Mouse (Mus musculus): ENCODE data around the gene C1galt1c1. TPM values are rescaled to one million over a fixed set of nuclear protein-coding genes. Genes with fewer than 3 reads are reported as not detected.

The C1galt1c1 gene
- 53.7 and 57.0 TPM in 2 replicates for polyA plus RNA-seq (2015; fragmentation: Nextera tagmentation; extraction: Ambion mirVana)

DNA sequence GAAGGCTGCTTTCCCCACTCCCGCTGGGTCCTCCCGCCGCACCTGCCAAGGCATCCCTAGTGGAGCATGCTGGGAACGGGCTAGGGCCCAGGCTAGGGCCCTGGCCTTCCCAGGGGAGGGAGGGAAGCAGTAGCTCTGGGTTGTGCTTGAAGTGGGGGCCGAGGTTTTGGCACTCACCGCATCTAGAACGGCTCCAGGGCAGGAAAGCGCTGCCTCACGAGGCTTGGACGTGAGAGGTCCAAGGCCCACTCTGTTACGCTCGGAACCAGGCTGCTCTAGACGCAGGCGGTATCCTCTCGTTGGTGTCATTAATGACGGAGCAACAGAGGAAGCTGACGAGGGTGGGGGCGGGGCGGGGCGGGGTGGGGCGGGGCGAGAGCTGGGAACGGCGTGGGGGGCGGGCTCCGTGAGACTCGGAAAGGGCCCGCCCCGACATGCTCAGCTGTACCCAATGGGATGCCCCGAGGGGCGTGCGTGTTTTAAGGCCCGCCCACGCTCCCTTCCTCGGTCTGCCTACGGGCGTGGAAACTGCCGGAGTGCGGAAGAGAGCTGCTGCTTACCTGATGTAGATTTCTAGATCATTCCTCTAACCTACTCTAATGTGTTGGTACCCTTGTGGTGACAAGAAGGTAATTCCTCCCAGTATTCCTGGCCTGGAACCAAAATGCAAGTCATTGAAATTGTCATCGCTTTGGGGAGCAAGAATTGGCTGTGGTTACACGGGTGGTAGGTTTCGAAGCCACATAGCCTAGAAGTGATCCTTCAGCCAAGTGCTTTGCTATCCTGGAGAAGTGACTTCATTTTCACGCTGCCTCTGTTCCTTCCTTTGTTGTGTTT is at the start of gene C1galt1c1:
Gene C1galt1c1, minus strand, starts transcription at position 287 of the 837 bp plus-strand sequence.
- peak; percentile 25; the same call in 1 of the 2 replicates for TF ChIP-seq CTCF (IDR thresholded peaks at IDR 0.05; ENCODE audit: low read depth)
- ATAC-seq (replicated peaks; ENCODE audit: low FRiP score, low read depth) (peak; percentile 100), DNase-seq (ENCODE audit: low spot score) (peak; percentile 93)
- Histone ChIP-seq H3K4me2 (ENCODE audit: low read length) (peak within 1 kb of the TSS; percentile 51), H3K9ac (ENCODE audit: low read depth, low read length) (peak within 1 kb of the TSS; percentile 62), H3K27me3 (ENCODE audit: insufficient read depth, low read length) (no peaks in the 10 kb centered on the region), H3K9me3 (replicated peaks; ENCODE audit: low read length) (no peaks in the 10 kb centered on the region), H3K4me1 (replicated peaks; ENCODE audit: insufficient read depth, low read length) (no peaks in the 10 kb centered on the region), H3K36me3 (ENCODE audit: insufficient read depth, low read length) (no peaks in the 10 kb centered on the region), H3K27ac (peak within 1 kb of the TSS; percentile 93), H3K4me3 (replicated peaks; ENCODE audit: low read depth, low read length) (peak within 1 kb of the TSS; percentile 41)
- 30% methylated on average over 35 of the region's 43 CpGs for WGBS

DNA sequence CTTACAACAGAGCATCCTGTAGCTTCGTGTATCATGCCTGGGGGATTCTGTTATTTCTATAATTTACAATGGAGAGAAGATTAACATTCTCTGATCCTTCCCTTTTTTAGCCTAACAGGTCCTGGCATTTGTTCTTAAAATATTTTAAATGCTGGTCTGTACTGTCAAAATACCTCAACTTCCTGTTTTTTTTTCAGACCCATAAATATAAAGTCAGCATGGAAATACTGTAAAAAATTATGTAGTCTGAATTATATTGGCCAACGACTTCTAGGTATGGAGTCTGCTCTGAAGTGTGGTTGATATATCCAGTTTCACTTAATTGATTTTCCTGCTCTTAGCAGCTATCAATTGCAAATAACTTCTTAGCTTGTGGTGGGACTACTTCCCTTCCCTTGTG is 47.1 kb upstream of the C1galt1c1 start:
- Histone ChIP-seq H3K36me3 (ENCODE audit: insufficient read depth, low read length) (no peaks in the 10 kb centered on the region), H3K9ac (ENCODE audit: low read depth, low read length) (no peak overlapping the region), H3K27ac (no peak overlapping the region), H3K4me1 (replicated peaks; ENCODE audit: insufficient read depth, low read length) (no peaks in the 10 kb centered on the region), H3K9me3 (replicated peaks; ENCODE audit: low read length) (no peaks in the 10 kb centered on the region), H3K4me2 (ENCODE audit: low read length) (no peak overlapping the region), H3K4me3 (replicated peaks; ENCODE audit: low read depth, low read length) (no peak overlapping the region), H3K27me3 (ENCODE audit: insufficient read depth, low read length) (no peaks in the 10 kb centered on the region)
- ATAC-seq (replicated peaks; ENCODE audit: low FRiP score, low read depth) (no peak), DNase-seq (ENCODE audit: low spot score) (no peak)
- no peak for TF ChIP-seq CTCF (IDR thresholded peaks at IDR 0.05; ENCODE audit: low read depth)
- 33% methylated on average over 2 of the region's 2 CpGs for WGBS

DNA sequence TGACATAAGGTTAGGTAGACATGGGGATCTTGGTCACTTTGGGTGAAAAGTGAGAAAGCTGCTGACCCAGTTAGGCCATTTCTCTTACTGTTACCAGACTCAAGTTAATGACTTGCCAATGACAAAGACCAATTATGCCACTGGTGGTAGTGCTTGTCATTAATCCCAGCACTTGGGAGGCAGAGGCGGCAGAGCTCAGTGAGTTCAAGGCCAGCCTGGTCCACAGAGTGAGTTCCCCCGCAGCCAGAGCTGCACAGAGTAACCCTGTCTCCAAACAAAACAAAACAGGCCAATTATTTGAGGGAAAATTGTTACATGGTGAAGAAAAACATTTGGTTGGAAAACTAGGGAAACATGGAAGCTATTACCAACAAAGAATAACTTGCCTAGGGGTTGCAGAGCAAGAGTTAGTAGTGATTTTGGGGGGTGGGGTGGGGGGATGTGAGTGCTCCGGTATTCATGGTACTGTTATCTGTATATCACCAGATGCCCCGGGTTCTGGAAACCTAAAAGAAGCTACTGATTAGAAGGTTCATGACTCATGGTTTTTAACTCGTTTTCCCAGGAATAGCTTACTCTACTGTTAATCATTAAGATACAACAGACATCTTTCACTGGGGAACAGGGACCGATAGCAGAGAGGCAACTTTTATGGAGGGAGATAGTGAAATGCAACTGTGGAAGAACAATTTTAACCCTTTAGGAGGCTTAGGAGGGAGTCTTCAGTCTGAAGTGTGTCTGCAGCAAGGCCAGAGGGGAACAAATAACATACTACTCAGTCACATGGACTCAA is 34.4 kb upstream of the C1galt1c1 start:
- ATAC-seq (replicated peaks; ENCODE audit: low FRiP score, low read depth): no peak
- Histone ChIP-seq H3K27me3 (ENCODE audit: insufficient read depth, low read length) (no peaks in the 10 kb centered on the region), H3K4me1 (replicated peaks; ENCODE audit: insufficient read depth, low read length) (no peaks in the 10 kb centered on the region), H3K4me2 (ENCODE audit: low read length) (no peak overlapping the region), H3K4me3 (replicated peaks; ENCODE audit: low read depth, low read length) (no peak overlapping the region), H3K27ac (no peak overlapping the region), H3K9me3 (replicated peaks; ENCODE audit: low read length) (no peaks in the 10 kb centered on the region), H3K36me3 (ENCODE audit: insufficient read depth, low read length) (no peaks in the 10 kb centered on the region), H3K9ac (ENCODE audit: low read depth, low read length) (no peak overlapping the region)
- no peak for TF ChIP-seq CTCF (IDR thresholded peaks at IDR 0.05; ENCODE audit: low read depth)
- no peak for DNase-seq (ENCODE audit: low spot score)
- WGBS: 59% methylated on average over 6 of the region's 6 CpGs

DNA sequence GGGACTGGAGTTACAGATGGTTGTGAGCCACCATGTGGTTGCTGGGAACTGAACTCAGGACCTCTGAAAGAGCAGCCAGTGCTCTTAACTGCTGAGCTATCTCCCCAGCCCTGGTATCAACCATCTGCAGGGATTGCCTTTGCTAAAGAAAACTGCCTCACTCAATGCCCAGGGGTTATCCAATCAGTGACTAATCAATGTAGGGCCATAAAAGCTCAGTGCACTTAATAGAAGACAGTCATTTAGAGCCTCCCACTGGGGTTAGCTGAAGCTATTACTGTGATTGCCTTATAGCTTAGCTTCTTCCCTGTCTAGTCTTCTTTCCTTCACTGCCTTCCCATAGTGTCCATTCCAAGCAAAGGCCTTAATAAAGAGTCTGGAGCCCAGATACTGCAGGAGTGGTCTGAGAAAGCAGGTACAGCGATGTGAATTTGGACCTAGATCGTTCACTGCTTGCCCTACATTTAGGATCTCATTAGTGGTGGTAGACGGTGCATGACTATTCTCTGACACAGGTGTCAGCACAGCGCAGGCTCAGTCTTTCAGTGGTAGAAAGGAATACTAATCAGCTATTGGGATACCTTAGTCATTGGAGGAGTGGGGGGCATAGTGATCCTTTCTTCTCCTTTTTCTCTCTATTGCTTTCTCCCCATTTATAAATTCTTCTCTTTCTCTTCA is 21.5 kb upstream of the C1galt1c1 start:
- no peak overlapping the region for H3K4me2 ChIP-seq (ENCODE audit: low read length)
- no peak for TF ChIP-seq CTCF (IDR thresholded peaks at IDR 0.05; ENCODE audit: low read depth)
- ATAC-seq (replicated peaks; ENCODE audit: low FRiP score, low read depth): no peak
- no peak overlapping the region for H3K27ac ChIP-seq
- H3K9me3 ChIP-seq (replicated peaks; ENCODE audit: low read length): no peaks in the 10 kb centered on the region
- no peaks in the 10 kb centered on the region for H3K36me3 ChIP-seq (ENCODE audit: insufficient read depth, low read length)
- H3K9ac ChIP-seq (ENCODE audit: low read depth, low read length): no peak overlapping the region
- no peaks in the 10 kb centered on the region for H3K27me3 ChIP-seq (ENCODE audit: insufficient read depth, low read length)
- no peak overlapping the region for H3K4me3 ChIP-seq (replicated peaks; ENCODE audit: low read depth, low read length)
- WGBS: 60% methylated on average over 4 of the region's 4 CpGs
- DNase-seq (ENCODE audit: low spot score): no peak
- H3K4me1 ChIP-seq (replicated peaks; ENCODE audit: insufficient read depth, low read length): no peaks in the 10 kb centered on the region

DNA sequence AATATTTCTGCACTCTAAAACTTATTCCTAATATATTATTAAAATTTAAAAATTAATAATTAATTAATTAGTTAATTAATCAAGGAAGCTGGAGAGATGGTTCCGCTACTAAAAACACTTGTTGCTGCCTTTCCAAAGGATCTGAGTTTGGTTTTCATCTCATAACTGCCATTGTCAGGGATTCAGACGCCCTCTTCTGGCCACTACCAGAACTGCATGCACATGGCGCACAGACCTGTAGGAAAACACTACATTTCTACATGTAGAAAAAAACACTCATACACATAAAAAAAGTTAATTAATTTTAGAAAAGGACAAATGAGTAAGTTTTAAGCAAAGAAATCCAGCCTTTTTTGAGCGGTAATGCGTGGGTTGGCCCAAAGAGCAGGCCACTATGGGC is 19.8 kb upstream of the C1galt1c1 start:
- Histone ChIP-seq H3K9ac (ENCODE audit: low read depth, low read length) (no peak overlapping the region), H3K27me3 (ENCODE audit: insufficient read depth, low read length) (no peaks in the 10 kb centered on the region), H3K27ac (no peak overlapping the region), H3K4me3 (replicated peaks; ENCODE audit: low read depth, low read length) (no peak overlapping the region), H3K4me2 (ENCODE audit: low read length) (no peak overlapping the region), H3K36me3 (ENCODE audit: insufficient read depth, low read length) (no peaks in the 10 kb centered on the region), H3K4me1 (replicated peaks; ENCODE audit: insufficient read depth, low read length) (no peaks in the 10 kb centered on the region), H3K9me3 (replicated peaks; ENCODE audit: low read length) (no peaks in the 10 kb centered on the region)
- DNase-seq (ENCODE audit: low spot score): no peak
- 83% methylated on average over 5 of the region's 5 CpGs for WGBS
- ATAC-seq (replicated peaks; ENCODE audit: low FRiP score, low read depth): no peak
- TF ChIP-seq CTCF (IDR thresholded peaks at IDR 0.05; ENCODE audit: low read depth): peak; percentile 23; the same call in 1 of the 2 replicates

DNA sequence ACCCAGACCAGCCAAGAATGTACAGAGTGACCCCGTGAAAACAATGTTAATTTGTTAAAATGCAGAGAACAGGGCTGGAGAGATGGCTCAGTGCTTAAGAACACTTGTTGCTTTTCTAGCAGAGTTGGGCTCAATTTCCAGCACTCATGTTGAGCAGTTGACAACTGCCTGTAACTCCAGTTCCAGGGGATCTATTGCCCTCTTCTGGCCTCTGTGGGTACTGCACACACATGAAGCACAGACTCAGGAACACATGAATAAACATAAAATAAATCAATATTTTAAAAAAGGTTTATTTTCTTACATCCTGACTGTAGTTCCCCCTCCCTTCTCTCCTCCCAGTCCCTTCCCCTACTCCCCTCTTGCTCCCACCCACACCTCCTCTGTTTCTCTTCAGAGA is 18.3 kb upstream of the C1galt1c1 start:
- Histone ChIP-seq H3K4me2 (ENCODE audit: low read length) (no peak overlapping the region), H3K4me3 (replicated peaks; ENCODE audit: low read depth, low read length) (no peak overlapping the region), H3K36me3 (ENCODE audit: insufficient read depth, low read length) (no peaks in the 10 kb centered on the region), H3K27ac (no peak overlapping the region), H3K4me1 (replicated peaks; ENCODE audit: insufficient read depth, low read length) (no peaks in the 10 kb centered on the region), H3K9ac (ENCODE audit: low read depth, low read length) (no peak overlapping the region), H3K27me3 (ENCODE audit: insufficient read depth, low read length) (no peaks in the 10 kb centered on the region), H3K9me3 (replicated peaks; ENCODE audit: low read length) (no peaks in the 10 kb centered on the region)
- 56% methylated on average over 1 of the region's 1 CpGs for WGBS
- DNase-seq (ENCODE audit: low spot score): no peak
- ATAC-seq (replicated peaks; ENCODE audit: low FRiP score, low read depth): no peak
- TF ChIP-seq CTCF (IDR thresholded peaks at IDR 0.05; ENCODE audit: low read depth): peak; percentile 17; the same call in 1 of the 2 replicates
